ENCODE assay signal across 9 mouse cellular contexts in the genomic region with DNA sequence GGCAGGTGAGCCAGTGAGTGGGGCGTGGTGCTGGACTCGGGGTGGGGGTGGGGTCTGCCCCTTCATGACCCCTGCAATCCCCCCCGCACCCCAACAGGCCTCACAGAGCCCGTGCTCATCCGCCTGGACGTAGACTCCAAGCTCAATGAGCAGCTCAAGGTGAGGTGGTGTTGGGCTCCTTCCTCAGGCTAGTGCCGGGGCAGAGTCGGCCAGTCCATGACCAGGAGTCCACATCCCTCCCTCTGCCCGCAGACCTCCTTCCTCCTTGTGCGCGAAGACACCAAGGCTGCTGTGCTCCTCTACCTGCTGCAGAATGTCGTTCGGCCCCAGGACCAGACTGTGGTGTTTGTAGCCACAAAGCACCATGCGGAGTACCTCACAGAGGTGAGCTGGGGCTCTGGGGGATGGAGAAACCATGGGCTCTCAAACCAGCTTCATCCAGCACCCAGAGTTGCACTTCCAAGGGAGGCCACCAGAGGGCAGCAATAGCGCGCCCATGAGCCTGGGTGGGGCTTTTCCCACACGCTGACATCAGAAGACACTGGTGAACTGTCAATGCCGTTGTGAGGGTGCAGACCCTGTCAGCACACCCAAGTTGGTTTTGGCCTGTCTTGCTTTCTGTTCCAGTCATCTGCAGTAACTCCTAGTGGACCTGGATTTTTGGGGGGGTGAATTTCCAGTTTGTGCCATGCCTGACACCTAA. TPM values are rescaled to one million over a fixed set of nuclear protein-coding genes. Genes with fewer than 3 reads are reported as not detected.
DNase-seq lines count a peak whose midpoint lies in the region; ATAC-seq and TF ChIP-seq lines count a peak whose summit lies in the region.
"Had no signal": no experiment of that assay in that cellular context is flagged by ENCODE, and none has a peak within 500 bp of the region (broad histone marks: within the 10 kb centered on the region; RNA-seq: fewer than 3 reads in every experiment).

No protein-coding gene starts in this region.

- intact Hi-C loops in heart, postnatal 14 days (cut with DNase I): loop anchor here (1.0 to 2.0 kb wide), 3 partner anchors 28 to 126 kb away; a partner anchor contains a TSS

- no peaks in the 10 kb centered on the region for H3K27me3 ChIP-seq in ES-Bruce4 (ENCODE audit: control insufficient read depth, insufficient read depth, low read length, poor library complexity, severe bottlenecking)
- H3K27me3 ChIP-seq: heart, embryonic 13.5 days had no signal

- H3K4me1 ChIP-seq in ES-Bruce4 (ENCODE audit: control insufficient read depth, insufficient read depth, low read length): peaks cover 8% of the 10 kb centered on the region

- no peaks in the 10 kb centered on the region for H3K9me3 ChIP-seq in ES-Bruce4 (replicated peaks; ENCODE audit: control insufficient read depth, insufficient read depth, low read length, poor library complexity, severe bottlenecking)

- TF ChIP-seq POLR2A in ES-Bruce4 (IDR thresholded peaks at IDR 0.05; ENCODE audit: insufficient read depth, low read length): no peak

- DNase-seq in adrenal gland, postnatal 4 days (ENCODE audit: low spot score in 2 of 2): peak; percentile 71 to 72
- DNase-seq in heart, postnatal 14 days: peak; percentile 81 to 90
- DNase-seq in layer of hippocampus, adult 9-11 months: peak; percentile 80
- DNase-seq in lung, postnatal 25 days (ENCODE audit: low spot score): peak; percentile 70
- peak; percentile 42 for DNase-seq in retina, adult 2 months (ENCODE audit: low read depth, low spot score)
- peak; percentile 92 to 95 for DNase-seq in thymus, postnatal 36 days

- no peak overlapping the region for H3K4me3 ChIP-seq in ES-Bruce4 (ENCODE audit: low read depth, low read length)
- H3K4me3 ChIP-seq: heart, embryonic 13.5 days had no signal

- TF ChIP-seq CTCF in ES-Bruce4 (IDR thresholded peaks at IDR 0.05; ENCODE audit: low read depth, low read length): peak; percentile 94

- no peak for TF ChIP-seq EP300 in ES-Bruce4 (IDR thresholded peaks at IDR 0.05; ENCODE audit: insufficient read depth, low read depth, low read length)

- no peak overlapping the region for H3K27ac ChIP-seq in ES-Bruce4 (ENCODE audit: insufficient read depth, low read length)
- H3K27ac ChIP-seq: heart, embryonic 13.5 days had no signal

- H3K9ac ChIP-seq in ES-Bruce4 (ENCODE audit: low read depth, poor library complexity, severe bottlenecking): no peak overlapping the region
- H3K9ac ChIP-seq: heart, embryonic 13.5 days had no signal

- H3K36me3 ChIP-seq in ES-Bruce4 (ENCODE audit: control insufficient read depth, insufficient read depth, low read length, poor library complexity, severe bottlenecking): peaks cover 42% of the 10 kb centered on the region

- peak; percentile 63 for ATAC-seq in erythroblast, adult 5-6 weeks (replicated peaks; ENCODE audit: low FRiP score, poor library complexity, severe bottlenecking)

RNA-seq across cellular contexts. Expression of a gene that starts 8.0 kb away (rescaled TPM):
- 49.7 and 49.9 TPM in 2 replicates for polyA plus RNA-seq in ES-Bruce4 (2011; ENCODE audit: insufficient read depth, insufficient read length, low read depth, missing spikeins)
- total RNA-seq in adrenal gland, postnatal 4 days (2021): 10 to 100 TPM; 47.6 to 51.4 TPM
- total RNA-seq in erythroblast, adult 5-6 weeks (2015; ENCODE audit: low replicate concordance): 1.7 and 1.9 TPM in 2 replicates
- 5.2 and 6.0 TPM in 2 replicates for total RNA-seq in erythroblast, adult 5-6 weeks (2017; ENCODE audit: low replicate concordance)
- 10 to 100 TPM; 20.4 to 22.5 TPM for total RNA-seq in heart, postnatal 14 days (2021)

RNA-seq across cellular contexts. Expression of a gene that starts 8.1 kb away (rescaled TPM):
- 13.0 and 13.1 TPM in 2 replicates for polyA plus RNA-seq in ES-Bruce4 (2011; ENCODE audit: insufficient read depth, insufficient read length, low read depth, missing spikeins)
- total RNA-seq in adrenal gland, postnatal 4 days (2021): 10 to 100 TPM; 11.8 to 13.5 TPM
- 2.7 and 3.8 TPM in 2 replicates for total RNA-seq in erythroblast, adult 5-6 weeks (2015; ENCODE audit: low replicate concordance)
- 0.84 TPM in 1 of 2 replicates, not detected in the other for total RNA-seq in erythroblast, adult 5-6 weeks (2017; ENCODE audit: low replicate concordance)
- total RNA-seq in heart, postnatal 14 days (2021): 10 to 100 TPM; 15.1 to 18.3 TPM

RNA-seq across cellular contexts. Expression of a gene that starts 13.5 kb away (rescaled TPM):
- not detected in 2 replicates for polyA plus RNA-seq in ES-Bruce4 (2011; ENCODE audit: insufficient read depth, insufficient read length, low read depth, missing spikeins)
- under 1 TPM; 0.56 to 0.78 TPM for total RNA-seq in adrenal gland, postnatal 4 days (2021)
- not detected in 2 replicates for total RNA-seq in erythroblast, adult 5-6 weeks (2015; ENCODE audit: low replicate concordance)
- total RNA-seq in erythroblast, adult 5-6 weeks (2017; ENCODE audit: low replicate concordance): not detected in 2 replicates
- total RNA-seq in heart, postnatal 14 days (2021): not detected
- polyA plus RNA-seq: heart, embryonic 13.5 days had no signal

RNA-seq across cellular contexts. Expression of a gene that starts 28.1 kb away (rescaled TPM):
- 2.0 and 3.5 TPM in 2 replicates for polyA plus RNA-seq in ES-Bruce4 (2011; ENCODE audit: insufficient read depth, insufficient read length, low read depth, missing spikeins)
- total RNA-seq in adrenal gland, postnatal 4 days (2021): 10 to 100 TPM; 10.7 to 15.8 TPM
- total RNA-seq in erythroblast, adult 5-6 weeks (2015; ENCODE audit: low replicate concordance): not detected in 2 replicates
- not detected in 2 replicates for total RNA-seq in erythroblast, adult 5-6 weeks (2017; ENCODE audit: low replicate concordance)
- under 1 TPM in 1 of 2 experiments, not detected in 1; 0.59 TPM for total RNA-seq in heart, postnatal 14 days (2021)

RNA-seq across cellular contexts. Expression of a gene that starts 31.7 kb away (rescaled TPM):
- 0.37 and 0.43 TPM in 2 replicates for polyA plus RNA-seq in ES-Bruce4 (2011; ENCODE audit: insufficient read depth, insufficient read length, low read depth, missing spikeins)
- 1 to 10 TPM; 1.2 to 1.5 TPM for total RNA-seq in adrenal gland, postnatal 4 days (2021)
- 3.8 and 10.4 TPM in 2 replicates for total RNA-seq in erythroblast, adult 5-6 weeks (2015; ENCODE audit: low replicate concordance)
- total RNA-seq in erythroblast, adult 5-6 weeks (2017; ENCODE audit: low replicate concordance): 15.2 and 21.7 TPM in 2 replicates
- total RNA-seq in heart, postnatal 14 days (2021): under 1 TPM in 1 of 2 experiments, not detected in 1; 0.15 TPM

Comparison
In these comparisons a context has a peak if more than half of its experiments do, and no peak if none do; other contexts are left out.
1. DNase-seq: peak in every context shown above with its lines; median percentile 94 in thymus, postnatal 36 days; 86 in heart, postnatal 14 days; 80 in layer of hippocampus, adult 9-11 months; 72 in adrenal gland, postnatal 4 days; 70 in lung, postnatal 25 days; 42 in retina, adult 2 months.